Mouse (Mus musculus) heart, adult 11 months (tissue): ENCODE data around the gene Flvcr1.
"Not testable (repeated sequence)": the region's sequence is repeated elsewhere in the genome, so short reads cannot be mapped to it uniquely, and the experiment has no call there.

Source experiments
- DNase-seq: peaks from one replicate; pipeline ENCODE4 v3.0.0; 2022

Flvcr1 gene

DNA sequence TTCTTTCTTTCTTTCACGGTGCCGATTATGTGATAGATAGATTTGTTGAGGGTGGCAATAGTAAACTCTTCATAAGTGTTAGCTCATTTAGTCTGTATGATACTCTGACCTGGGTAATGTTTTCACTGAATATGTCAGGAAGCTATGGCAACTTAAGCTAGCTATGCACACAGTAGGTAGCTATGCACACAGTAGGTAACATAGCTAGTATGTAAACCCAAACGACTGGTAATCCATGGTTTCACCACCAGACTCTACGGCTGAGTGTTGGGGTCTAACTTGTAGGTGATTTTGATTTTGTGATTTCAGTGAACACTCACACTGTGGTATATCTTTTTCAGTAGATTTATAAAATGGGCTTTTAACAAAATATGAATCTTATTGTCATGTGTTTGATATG, 12.0 kb upstream of the Flvcr1 start:
- DNase-seq: no peak

DNA sequence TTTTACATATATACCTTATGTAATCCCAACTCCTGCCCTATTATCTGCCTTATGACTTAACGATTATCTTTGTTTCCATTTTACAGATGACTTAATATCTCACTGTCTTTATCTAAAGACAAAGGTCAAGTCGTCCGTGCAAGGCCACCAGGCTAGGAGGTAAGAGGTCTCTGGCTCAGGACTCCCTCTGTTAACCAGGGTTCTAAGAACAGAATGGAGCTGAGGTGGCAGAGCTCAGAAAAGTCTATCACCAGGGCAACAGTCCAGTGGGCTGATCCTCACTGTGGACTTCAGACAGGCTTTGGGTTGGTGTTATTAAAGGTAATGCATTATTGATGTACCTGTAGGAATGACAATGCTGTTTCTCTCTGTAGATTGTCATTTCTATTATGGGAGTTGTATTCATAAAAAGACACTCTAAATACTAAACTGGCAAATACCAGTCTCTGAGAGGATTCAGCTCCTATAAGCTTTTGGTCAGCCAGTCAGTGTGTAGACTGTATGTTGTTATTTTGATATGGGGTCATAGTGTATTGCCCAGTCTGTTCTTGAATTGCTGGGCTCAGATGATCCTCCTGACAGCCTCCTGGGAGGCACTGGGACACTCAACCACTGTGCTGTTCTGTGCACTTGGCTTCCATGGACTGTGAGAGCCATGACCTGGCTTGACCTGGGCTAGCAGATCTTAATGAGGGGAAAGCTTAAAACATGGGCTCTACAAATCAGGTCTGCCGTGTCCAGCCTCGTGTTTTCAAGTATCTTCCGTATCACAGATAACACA, 10.8 kb upstream of the Flvcr1 start, which contains the start of gene Spata45:
Gene Spata45, plus strand, starts transcription at position 86 of the 781 bp plus-strand sequence.
- peak; percentile 71 for DNase-seq

DNA sequence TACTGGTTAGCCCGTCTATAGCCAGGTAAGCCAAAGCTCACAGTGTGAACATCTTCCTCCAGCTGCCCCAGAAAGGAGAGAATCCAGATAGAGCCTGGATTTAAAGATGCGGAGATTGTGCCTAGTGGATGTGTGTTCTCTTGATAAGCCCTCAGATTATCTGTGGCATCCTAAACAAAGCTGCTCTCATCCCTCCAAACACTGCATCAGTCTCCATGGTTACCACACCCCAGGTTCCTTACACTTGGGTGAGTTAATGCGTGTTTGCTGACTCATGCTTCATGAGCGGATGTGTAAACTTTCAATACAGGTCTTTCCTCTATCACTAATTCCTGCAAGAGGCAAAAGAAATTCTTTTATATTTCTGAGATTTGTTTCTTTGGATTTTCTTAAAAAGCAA, 9.7 kb upstream of the Flvcr1 start:
- peak; percentile 25 for DNase-seq

DNA sequence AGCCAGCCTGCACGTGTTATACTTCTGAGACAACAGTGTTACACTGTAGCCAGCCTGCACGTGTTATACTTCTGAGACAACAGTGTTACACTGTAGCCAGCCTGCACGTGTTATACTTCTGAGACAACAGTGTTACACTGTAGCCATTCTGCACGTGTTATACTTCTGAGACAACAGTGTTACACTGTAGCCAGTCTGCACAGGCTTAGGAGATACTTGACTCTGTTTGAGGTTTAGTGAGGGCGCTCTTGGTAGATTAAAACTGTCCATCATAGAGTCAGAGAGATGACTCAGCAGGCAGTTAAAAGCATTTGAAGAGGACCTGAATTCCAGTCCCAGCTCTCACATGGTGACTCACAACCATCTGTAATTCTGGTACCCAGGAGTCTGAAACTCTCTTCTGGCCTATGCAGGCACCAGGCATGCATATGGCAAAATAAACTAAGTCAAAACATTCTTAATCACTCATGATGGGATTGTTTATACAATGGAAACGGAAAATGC, 5.0 kb upstream of the Flvcr1 start:
- DNase-seq: peak; percentile 28

DNA sequence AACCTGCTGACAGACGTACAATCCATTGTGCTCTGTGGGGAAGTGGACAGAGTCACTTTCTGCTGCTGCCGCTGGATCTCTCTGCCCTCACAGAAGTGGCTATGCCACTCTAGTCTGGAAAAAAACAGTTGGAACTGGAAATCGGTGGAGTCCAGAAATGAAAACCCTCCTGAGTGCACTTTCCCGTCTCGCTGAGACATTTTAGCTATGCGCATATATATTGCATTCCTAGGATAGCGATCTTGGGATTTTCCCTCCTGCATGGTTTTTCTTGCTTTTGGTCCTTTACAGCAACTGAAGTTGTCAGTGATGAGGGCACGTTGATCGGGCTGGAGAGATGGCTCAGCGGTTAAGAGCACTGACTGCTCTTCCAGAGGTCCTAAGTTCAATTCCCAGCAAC, 4.2 kb upstream of the Flvcr1 start:
- peak; percentile 42 for DNase-seq

DNA sequence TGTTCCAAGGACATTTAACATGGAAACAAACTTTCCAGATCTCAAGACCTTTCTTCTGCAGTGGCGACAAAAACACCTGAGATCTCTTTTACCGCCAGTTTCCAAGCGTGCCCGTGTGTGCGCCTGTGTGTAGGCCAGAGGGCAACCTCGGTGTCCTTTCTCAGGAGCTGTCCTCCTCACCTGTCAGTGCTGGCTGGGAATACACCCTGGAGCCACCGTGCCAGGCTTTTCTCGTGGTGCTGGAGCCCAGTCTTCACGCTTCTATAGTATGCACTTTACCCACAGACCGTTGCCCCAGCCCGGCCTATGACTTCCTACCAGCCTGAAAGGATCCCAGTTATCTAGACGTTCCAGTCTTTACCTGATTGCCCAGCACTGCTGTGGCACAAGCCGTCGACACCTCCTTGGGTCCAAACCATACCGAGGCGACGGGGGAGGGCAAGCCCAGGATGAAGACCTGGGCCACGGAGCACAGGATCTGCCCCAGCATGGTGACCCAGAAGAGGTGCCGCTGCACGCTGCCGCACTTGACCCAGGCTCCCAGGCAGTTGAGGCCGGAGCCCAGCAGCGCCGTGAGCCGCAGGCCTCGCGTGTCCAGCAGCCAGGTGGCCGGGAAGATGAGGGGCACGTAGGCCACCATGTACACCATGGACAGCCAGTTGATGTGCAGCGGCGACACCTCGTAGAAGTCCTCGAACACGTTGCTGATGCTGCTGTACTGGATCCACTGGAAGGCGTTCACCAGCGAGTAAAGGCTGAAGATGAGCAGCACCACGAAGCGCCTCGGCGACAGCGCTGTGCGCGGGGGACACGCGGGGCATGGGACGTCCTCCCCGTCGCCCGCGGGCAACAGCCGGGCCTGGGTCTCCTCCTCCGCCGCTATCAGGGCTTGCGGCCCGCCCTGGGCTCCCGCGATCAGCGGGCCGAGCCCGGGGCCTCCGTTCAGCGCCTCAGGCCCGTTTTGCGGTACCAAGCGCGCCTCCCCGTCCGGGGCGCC, 644 bp downstream of the Flvcr1 start:
- DNase-seq: peak; percentile 92

DNA sequence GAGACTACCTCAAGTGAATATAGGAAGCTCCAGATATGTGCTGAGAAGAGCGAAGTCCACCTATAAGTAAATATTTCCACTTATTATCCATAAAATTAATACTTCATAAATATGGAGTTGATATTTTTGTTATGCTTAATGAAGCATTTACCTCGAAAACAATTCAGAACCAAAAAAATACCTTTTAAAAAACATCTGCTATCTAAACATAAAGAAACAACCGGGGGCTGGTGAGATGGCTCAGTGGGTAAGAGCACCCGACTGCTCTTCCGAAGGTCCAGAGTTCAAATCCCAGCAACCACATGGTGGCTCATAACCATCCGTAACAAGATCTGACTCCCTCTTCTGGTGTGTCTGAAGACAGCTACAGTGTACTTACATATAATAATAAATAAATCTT, 2.2 kb downstream of the Flvcr1 start:
- not testable (repeated sequence) for DNase-seq

DNA sequence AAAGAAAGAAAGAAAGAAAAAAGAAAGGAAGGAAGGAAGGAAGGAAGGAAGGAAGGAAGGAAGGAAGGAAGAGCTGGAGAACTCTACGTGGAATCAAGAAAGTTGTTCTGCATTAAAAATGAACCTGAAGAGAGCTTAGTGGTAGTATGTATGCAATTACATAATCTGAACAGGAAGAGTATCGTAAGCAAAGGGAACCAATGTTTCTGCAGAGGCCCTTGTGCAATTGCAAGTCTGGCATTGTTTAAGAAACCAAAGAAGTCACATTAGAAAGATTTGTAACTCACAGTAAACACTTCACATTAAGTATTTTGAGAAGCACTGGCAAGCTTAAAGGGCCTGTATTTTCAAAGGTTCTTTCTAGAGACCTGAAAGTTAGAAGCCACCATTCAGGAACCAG, 2.8 kb downstream of the Flvcr1 start:
- no peak for DNase-seq

DNA sequence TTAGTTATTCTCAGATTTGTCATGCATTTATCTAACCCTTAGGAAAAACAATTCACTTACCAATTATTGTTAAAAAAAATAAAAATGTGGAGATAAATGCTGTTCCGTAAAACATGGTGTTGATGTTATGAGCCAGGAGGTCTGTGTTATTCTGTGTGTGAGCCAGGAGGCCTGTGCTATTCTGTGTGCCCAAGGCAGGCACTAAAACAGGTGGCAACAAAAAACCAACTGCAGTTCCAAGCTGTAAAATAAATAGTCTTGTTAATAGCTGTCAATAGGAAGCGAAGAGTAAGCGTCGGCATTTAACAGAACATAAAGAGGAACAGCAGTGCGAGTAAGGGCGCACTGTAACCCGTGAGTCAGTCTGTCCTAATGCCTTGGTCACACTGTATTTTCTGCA, 4.9 kb downstream of the Flvcr1 start:
- peak; percentile 60 for DNase-seq

DNA sequence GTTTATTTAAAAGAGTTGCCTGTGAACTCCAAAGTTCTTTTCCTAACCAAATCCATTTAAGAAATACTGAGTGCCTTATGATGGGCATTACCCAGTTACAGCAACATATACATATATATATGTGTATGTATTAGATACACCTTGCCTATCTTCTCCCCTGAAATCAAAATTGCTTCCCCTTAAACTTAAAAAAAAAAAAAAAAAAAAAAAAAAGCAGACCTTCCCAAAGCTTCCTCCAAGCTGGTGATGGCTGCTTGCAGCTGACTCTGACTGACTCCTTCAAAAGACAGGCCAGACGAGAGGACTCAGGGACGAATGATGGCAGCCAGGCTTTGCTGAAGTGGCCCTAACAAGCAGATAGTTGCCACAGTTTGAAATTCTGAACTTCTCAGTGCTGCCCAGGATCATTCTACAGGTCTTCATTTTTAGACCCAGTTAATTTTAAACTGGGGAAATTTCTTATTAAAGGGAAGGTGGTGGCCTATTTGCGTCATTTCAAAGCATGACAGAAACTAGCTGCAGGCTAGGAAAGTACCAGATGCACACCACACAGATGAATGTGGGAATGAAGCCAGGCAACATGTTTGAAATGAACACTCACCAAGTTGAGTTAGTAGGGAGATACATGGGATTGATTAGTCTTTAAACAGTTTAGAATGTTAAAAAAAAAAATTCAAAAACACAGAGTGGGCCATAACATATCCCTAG, 5.6 kb downstream of the Flvcr1 start:
- DNase-seq: no peak

DNA sequence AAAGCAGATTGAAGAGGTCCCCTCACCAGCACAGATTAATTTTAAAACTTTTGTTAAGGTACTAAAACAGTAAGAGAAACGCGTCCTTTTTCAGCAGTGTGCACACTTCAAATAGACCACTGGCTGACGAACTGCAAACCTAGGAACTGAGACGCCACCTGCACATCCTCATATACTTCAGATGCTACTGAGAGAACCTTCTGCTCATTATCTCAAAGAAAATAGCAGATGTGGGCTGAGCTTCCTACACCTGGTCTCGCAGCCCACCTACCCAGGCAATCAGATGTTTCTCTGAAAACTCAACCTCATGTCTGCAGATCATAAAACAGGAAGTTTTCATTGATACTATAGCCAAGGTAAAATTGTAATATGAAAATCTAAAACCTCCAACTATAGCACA, 6.2 kb downstream of the Flvcr1 start:
- DNase-seq: peak; percentile 24

DNA sequence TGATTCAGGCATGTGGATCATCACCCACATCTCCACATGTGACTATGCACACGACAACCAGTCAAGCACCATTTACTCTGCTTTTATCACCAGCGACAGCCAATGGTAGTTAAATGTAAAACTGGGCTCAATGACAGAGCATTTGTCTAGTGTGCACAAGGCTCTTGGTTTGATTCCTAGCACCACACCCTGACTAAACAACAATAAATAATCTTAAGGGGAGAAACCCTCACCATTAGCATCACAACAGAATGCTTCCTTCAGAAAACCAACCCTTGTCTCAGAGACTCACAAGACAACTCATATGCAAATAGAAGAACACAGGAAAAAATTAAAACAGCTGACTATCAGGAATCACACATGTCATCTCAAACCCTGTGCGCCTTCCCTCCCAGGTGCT, 11.7 kb downstream of the Flvcr1 start:
- peak; percentile 2 for DNase-seq

DNA sequence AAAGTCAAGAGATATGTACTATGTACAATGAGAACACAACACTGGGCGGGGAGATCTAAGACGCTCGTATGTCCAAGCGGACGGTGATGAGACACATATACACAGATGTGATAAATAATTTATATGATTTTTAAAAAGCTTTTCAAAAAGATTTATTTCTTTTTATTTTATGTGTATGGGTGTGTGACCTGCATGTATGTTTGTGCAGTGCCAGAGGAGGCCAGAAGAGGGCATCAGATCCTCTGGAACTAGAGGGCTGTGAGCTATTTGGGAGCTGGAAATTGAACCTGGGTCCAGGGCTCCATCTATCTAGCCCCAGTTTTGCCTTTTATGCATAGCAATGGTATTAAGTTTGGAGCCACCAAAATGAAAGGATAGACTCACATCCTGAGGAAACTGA, 17.3 kb downstream of the Flvcr1 start:
- peak; percentile 50 for DNase-seq

DNA sequence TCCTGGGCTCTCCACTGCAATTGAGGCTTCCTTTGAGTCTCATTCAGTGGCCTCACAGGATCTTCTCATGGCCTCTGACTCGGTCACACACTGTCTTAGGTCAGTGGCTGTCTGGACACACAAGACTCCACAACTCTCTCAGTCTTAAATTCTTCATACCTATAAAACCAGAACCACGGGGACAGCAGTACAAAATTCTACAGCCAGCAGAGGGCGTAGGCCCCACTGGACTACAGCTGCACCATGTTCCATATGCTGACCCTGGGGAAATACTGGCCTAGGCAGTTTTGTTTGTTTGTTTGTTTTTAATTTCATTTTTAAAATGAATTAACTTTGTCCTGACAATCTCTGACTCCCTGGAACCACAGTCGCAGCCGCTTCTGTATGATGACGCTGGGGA, 23.8 kb downstream of the Flvcr1 start:
- no peak for DNase-seq

DNA sequence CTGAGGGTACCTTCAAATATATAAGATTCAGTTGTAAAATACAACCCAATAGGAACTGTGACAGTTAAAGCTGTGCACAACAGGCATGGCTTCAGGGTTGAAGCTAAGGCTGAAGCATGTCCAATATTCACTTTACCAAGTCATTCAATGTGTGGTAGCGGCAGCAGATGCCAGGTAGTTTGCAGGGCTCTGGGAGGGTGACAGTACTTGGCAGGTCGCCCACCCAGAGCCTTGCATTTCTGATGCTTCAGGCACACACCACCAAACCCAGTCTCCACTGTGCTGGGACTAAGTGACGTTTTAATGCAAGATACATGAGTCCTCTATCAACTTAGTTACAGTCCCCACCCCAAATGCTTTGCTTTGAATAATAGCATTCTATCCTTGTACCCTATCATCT, 25.3 kb downstream of the Flvcr1 start:
- peak; percentile 33 for DNase-seq

DNA sequence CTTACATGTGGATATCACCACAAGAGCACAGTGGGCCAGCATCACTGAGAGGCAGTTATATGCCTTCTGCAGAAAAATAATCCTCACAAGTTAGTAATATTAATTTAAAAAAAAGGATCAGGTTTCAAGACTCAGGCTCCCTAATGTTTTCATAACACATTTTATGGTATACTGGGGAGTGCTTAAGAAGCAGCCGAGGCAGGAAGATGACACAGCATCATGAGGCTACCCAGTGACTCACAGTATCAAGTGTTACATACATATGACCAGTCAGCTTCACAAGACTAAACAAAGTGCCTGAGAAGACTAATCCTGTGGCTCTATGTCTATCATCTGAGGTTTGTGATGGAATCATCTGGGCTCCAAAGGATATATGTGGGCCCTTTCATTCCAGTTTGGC, 27.9 kb downstream of the Flvcr1 start:
- DNase-seq: peak; percentile 60

DNA sequence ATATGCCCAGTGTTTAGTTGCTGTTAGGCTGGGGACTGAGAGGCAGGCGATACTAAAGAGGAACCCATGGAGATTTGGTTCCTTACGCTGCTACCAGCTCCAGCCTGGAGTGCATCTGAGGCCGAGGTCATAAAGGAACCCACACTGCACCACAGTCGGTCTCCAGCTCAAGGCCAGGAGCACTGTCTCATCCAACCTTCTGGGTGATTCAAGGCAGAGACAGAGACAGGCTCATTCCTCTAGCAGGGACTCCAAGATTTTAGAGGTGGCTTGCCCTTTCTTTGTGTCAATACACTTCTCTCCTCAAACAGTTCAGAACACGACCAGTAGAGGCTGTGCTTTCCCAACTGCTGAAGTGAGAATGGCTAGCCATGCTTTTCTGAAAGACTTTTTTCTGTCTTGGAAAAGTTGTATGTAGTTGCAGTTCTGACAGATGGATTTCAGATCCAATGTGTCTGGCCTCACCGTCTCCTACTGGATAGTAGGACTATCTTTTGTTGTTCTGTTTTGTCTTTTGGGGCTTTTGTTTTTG, 29.5 kb downstream of the Flvcr1 start:
- peak; percentile 79 for DNase-seq

DNA sequence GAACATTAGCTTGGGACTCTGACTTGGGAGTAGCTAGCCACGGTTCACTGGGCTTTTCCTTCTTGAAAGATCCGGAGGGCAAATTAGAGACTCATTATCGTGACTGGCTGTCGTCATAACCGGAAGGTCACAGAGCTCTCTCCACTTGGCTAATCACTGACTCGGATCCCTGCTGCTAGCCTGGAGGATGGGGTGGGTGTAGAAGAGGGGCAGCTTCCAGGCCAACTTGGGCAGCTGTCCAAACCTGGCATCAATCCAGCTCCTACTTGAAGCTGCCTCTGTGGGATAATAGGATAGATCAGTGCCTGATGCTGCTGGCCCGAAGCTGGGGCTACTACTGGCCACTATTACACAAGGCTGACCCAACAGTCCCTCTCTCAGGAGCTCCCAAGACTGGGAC, 30.4 kb downstream of the Flvcr1 start:
- DNase-seq: peak; percentile 96

DNA sequence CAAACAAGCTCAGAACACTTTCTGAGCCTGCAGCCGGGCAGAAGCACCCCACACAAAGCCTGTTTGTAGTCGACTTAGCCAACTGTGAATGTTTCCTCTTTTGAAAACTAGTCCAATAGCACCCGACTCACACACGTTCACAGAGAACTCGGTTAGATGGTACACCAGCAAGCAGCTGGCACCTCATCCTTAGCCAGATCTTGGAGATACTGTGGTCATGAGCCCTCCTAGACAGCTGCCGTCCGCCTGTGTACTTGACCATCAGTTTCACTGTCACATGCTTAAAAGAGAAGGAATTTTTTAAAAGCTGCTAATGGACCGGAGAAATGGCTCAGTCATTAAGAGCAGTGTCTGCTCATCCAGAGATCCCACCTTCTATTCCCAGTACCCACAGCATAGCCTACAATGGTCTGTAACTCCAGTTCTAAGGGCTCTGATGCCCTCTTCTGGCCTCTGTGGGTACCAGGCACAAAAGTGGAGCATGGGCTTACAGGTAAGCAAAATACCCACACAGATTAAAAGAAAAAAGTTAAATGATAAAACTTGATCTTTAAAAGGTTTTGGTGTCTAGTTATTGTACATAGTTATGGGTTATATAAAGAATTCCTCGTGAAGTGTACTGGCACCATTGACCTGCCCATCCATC, 36.4 kb downstream of the Flvcr1 start:
- no peak for DNase-seq

DNA sequence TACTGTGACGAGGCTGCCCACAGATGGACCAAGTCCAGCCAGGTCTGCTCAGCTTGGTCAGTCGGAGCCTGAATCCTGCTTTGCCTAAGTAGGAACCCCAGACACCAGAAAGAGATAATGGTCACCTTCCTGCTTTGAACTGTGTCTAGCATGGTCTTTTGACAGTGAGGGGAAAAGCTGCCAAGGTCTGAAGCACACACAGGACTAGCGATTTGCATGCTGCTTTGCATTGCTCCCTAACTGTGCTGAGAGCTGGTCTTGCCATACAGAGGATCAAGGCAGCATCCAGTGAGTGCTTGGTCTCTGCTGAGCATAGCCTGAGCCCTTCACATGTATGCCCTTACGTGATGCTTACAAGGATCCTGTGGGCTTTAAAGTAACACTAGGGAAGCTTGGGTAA, 44.5 kb downstream of the Flvcr1 start:
- no peak for DNase-seq

DNA sequence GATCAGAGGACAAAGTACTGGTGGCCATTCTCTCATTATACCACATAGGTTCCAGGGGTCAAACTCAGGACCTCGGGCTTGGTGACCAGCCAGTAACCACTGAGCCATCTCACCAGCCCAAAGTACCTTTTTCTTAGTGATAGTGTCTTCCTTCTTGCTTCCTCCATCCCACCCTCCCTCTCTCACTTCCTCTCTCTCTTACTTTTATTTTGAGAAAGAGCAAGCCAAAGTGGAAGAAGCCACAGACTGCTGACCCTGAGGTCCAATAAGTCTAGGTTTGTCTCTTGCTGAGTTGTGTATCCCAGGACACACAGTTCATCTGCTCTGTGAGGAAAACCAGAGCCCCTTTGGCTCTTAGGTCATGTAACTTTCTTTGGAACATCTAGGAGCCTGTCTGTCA, 45.5 kb downstream of the Flvcr1 start:
- DNase-seq: no peak

DNA sequence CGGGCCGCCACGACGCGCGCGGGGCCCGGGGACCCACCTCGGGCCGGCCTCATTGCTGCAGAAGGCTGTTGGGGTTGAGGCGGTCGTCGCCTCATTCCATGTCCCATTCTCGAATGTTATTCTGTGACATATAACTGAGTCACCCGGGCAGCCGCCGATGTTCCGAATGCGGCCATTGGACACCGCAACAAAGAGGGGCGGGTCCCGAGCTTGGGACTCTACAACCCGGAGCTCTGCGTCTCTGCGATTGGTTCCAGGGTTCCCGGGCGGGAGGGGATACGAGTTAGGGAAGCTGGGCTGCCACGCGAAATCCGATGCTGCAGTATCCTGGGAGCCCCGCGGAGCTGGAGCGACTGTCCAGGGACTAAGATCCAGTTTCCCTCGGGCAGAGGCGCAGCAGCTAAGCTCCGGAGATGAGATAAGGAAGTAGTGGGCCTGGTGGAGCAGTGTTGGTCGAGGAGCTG, 46.8 kb downstream of the Flvcr1 start, which contains the start of gene Vash2:
Gene Vash2, minus strand, starts transcription at position 197 of the 464 bp plus-strand sequence.
- peak; percentile 99 for DNase-seq
